Mouse (Mus musculus): ENCODE results near the gene Rfx5. TPM values are rescaled to one million over a fixed set of nuclear protein-coding genes. Genes with fewer than 3 reads are reported as not detected.

Rfx5 gene
- total RNA-seq, 2 experiments from 2014 or later, result 4.7 to 5.2 TPM

- peak overlapping the region; percentile 94 for H3K27ac ChIP-seq
- DNase-seq, result no peak
- TF ChIP-seq CTCF (IDR thresholded peaks at IDR 0.05), result no peak
- peak overlapping the region; percentile 98 for H3K4me3 ChIP-seq
- intact Hi-C loops (cut with DNase I), result no loop called here
Observed at GRCm38 (mm10) chr3:94953384-94953763, 501 bp upstream of the Rfx5 start.

- no peak for TF ChIP-seq CTCF (IDR thresholded peaks at IDR 0.05)
- H3K4me3 ChIP-seq, result no peak overlapping the region
- H3K27ac ChIP-seq, result 0 out of 2 replicates have a peak overlapping the region, but pooled peaks have one; percentile 28
- no peak for DNase-seq
- intact Hi-C loops (cut with DNase I), result no loop called here
Observed at GRCm38 (mm10) chr3:94958295-94958694, 4.4 kb downstream of the Rfx5 start.

GRCm38 (mm10) chr3:94959871-94960270, 6.0 kb downstream of the Rfx5 start:
- no peak for TF ChIP-seq CTCF (IDR thresholded peaks at IDR 0.05)
- Histone ChIP-seq H3K27ac (peak overlapping the region; percentile 46; the same call in 1 of the 2 replicates), H3K4me3 (no peak overlapping the region)
- peak; percentile 53 for DNase-seq
- intact Hi-C loops (cut with DNase I), result no loop called here

GRCm38 (mm10) chr3:94960322-94960721, 6.4 kb downstream of the Rfx5 start:
- Histone ChIP-seq H3K4me3 (no peak overlapping the region), H3K27ac (0 out of 2 replicates have a peak overlapping the region, but pooled peaks have one; percentile 46)
- intact Hi-C loops (cut with DNase I), result no loop called here
- TF ChIP-seq CTCF (IDR thresholded peaks at IDR 0.05), result no peak
- no peak for DNase-seq

- intact Hi-C loops (cut with DNase I), result no loop called here
Observed at GRCm38 (mm10) chr3:94964989-94965388, 11.1 kb downstream of the Rfx5 start.

GRCm38 (mm10) chr3:94965878-94966277, 12.0 kb downstream of the Rfx5 start:
- H3K27ac ChIP-seq, result no peak overlapping the region
- no peak for DNase-seq
- TF ChIP-seq CTCF (IDR thresholded peaks at IDR 0.05), result no peak
- intact Hi-C loops (cut with DNase I), result no loop called here
- no peak overlapping the region for H3K4me3 ChIP-seq

More at GRCm38 (mm10) chr3:94964989-94965388, 11.1 kb downstream of the Rfx5 start:
- no peak for TF ChIP-seq CTCF (IDR thresholded peaks at IDR 0.05)
- H3K4me3 ChIP-seq, result no peak overlapping the region
- H3K27ac ChIP-seq, result no peak overlapping the region
- DNase-seq, result no peak

- DNase-seq, result no peak
- intact Hi-C loops (cut with DNase I), result no loop called here
- TF ChIP-seq CTCF (IDR thresholded peaks at IDR 0.05), result no peak
- H3K27ac ChIP-seq, result no peak overlapping the region
- no peak overlapping the region for H3K4me3 ChIP-seq
Observed at GRCm38 (mm10) chr3:94972552-94972951, 18.7 kb downstream of the Rfx5 start.

- intact Hi-C loops (cut with DNase I), result loop anchor here (2.0 kb wide), 1 partner anchor 19 kb away; the partner anchor contains the start of gene Rfx5
- no peak for TF ChIP-seq CTCF (IDR thresholded peaks at IDR 0.05)
Observed at GRCm38 (mm10) chr3:94973620-94974019, 19.7 kb downstream of the Rfx5 start.

GRCm38 (mm10) chr3:94974026-94974527, 20.2 kb downstream of the Rfx5 start:
- Histone ChIP-seq H3K27ac (peak overlapping the region; percentile 99), H3K4me3 (peak overlapping the region; percentile 85)
- intact Hi-C loops (cut with DNase I), result loop anchor here (2.0 kb wide), 1 partner anchor 19 kb away; the partner anchor contains the start of gene Rfx5
- DNase-seq, result no peak
- TF ChIP-seq CTCF (IDR thresholded peaks at IDR 0.05), result no peak

More at GRCm38 (mm10) chr3:94973620-94974019, 19.7 kb downstream of the Rfx5 start:
- H3K4me3 ChIP-seq, result peak overlapping the region; percentile 85
- DNase-seq, result no peak
- H3K27ac ChIP-seq, result no peak overlapping the region; the same call in 1 of the 2 replicates

GRCm38 (mm10) chr3:94974528-94975422, 20.9 kb downstream of the Rfx5 start, which contains the start of gene Pi4kb:
TSS of gene Pi4kb (plus strand) at chr3:94974731.
- intact Hi-C loops (cut with DNase I), result loop anchor here (2.0 kb wide), 1 partner anchor 20 kb away; the partner anchor contains the start of gene Rfx5
- TF ChIP-seq CTCF (IDR thresholded peaks at IDR 0.05), result no peak
- H3K4me3 ChIP-seq, result peak within 1 kb of the TSS; percentile 85
- peak; percentile 88 for DNase-seq
- H3K27ac ChIP-seq, result peak within 1 kb of the TSS; percentile 99

- no peak for DNase-seq
- Histone ChIP-seq H3K4me3 (no peak overlapping the region), H3K27ac (peak overlapping the region; percentile 10; the same call in 1 of the 2 replicates)
- intact Hi-C loops (cut with DNase I), result no loop called here
- no peak for TF ChIP-seq CTCF (IDR thresholded peaks at IDR 0.05)
Observed at GRCm38 (mm10) chr3:94984312-94984711, 30.4 kb downstream of the Rfx5 start.

GRCm38 (mm10) chr3:94985513-94985912, 31.6 kb downstream of the Rfx5 start:
- intact Hi-C loops (cut with DNase I), result no loop called here
- Histone ChIP-seq H3K4me3 (no peak overlapping the region), H3K27ac (0 out of 2 replicates have a peak overlapping the region, but pooled peaks have one; percentile 9)
- no peak for DNase-seq
- TF ChIP-seq CTCF (IDR thresholded peaks at IDR 0.05), result no peak

GRCm38 (mm10) chr3:94987578-94987977, 33.7 kb downstream of the Rfx5 start:
- intact Hi-C loops (cut with DNase I), result no loop called here
- TF ChIP-seq CTCF (IDR thresholded peaks at IDR 0.05), result no peak
- Histone ChIP-seq H3K4me3 (no peak overlapping the region), H3K27ac (peak overlapping the region; percentile 60)
- DNase-seq, result peak; percentile 77
